Mouse (Mus musculus) heart, adult 10 weeks (tissue): Measurements from ENCODE around the gene Ganab. TPM values are rescaled to one million over a fixed set of nuclear protein-coding genes. Genes with fewer than 3 reads are reported as not detected.

Source experiments
- polyA plus RNA-seq: library from polyadenylated mRNA; stranded (reverse); fragments of 350-450 nt; fragmentation: Illumina TruSeq; extraction: RNeasy Lipid Tissue Mini Kit (QIAGEN cat#74804); gene quantifications from one replicate; pipeline ENCODE4 v1.2.3, GENCODE M21; 2014; ENCODE audit warnings: low read depth, low replicate concordance

The Ganab gene
- 55.4 TPM for polyA plus RNA-seq

DNA sequence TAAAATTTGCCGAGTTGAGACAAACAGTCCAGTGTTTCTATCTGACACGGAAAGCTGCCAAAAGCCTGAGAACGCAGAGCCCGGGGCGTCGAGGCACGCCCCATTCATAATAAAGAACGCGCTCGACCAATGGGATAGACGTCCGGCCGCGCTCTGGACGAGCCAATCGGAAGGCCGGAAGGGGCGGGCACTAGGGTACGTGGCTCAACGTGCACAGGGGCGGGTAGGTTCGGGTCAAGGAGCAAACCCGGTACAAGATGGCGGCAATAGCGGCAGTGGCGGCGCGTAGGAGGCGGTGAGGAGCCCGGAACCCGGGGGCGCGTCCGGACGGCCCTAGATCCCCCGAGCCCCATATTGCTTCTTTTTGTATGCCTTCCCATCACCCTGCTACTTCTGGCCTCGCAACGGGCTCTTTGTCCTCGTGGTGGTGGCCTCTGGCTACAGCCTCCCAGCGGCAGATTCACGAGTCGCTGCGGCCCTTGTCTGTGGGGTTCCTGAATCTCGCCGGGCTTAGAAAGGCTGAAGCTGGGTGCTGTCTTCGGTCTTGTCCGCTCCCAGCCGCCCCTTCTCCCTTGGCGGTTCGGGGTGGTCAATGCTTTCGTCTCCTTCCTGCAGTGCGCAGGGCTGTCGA is at the start of gene Ganab:
Ganab (plus strand) TSS at position 207 of the 631 bp plus-strand sequence.

DNA sequence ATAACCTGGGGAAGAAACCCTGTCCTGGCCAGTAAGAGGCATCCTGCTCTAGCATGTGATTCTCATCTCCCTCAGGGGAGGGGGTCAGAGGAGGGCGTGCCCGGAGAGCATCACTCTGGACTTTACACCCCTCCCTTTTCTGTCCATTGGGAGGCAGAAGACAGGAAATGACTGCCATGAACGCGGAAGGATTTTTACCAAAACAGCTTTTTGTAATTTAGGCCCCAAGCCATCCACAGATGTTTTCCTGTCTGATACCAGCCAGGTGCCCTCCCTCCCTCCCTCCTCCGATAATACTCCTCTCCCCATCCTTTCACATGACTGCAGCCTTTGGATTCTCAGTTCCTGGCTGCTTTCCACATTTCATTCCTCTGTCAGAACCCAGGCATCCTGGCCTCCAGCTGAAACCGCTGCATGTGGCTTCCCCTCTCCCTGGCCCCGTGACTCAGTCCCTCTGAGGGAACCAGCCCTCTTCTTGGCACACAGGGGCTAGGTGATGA is 47.4 kb upstream of the Ganab start, which contains the start of gene Lrrn4cl:
Lrrn4cl (plus strand) TSS at position 367 of the 500 bp plus-strand sequence.

GRCm38 (mm10) chr19:8871267-8872186 is 26.3 kb upstream of the Ganab start, which contains the start of gene Ubxn1:
TSS of gene Ubxn1 (plus strand) at chr19:8871496.

DNA sequence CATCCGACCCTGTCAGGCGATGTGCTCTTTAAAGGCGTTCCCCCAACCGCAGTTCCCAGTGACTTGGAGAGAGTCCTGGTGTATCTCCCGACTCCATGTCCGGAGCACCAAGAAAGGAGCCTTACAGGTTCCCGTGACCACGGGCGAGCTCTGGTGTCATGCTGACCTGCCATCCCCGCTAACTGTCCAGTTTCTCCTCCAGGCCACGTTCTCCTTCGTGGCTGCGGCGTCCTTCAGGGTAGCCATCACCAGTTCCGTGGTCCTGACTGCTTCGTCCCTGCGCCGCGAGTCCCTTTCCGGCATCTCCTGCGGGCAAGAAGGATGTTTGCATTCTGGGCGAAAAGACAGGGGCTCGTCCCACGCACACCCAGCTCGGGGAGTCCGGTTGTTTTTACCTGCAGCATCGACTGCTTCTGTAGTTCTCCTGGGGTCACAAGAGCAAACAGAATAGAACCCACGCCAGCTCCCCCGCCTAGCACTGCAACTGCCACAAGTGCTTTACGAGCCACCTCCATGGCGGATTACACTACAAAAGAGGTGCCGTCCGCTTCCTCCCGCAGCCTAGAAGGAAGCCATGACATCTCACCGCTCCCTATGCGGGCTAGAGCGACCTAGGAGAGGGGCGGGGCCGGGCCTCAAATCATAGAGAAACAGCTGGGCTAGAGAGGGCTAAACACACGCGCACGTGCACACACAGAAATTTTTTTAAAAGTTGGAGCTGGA is 17.4 kb upstream of the Ganab start, which contains the start of gene Uqcc3:
Uqcc3 (minus strand) TSS at position 613 of the 723 bp plus-strand sequence.

GRCm38 (mm10) chr19:8883616-8884015 is 14.3 kb upstream of the Ganab start, which contains the start of the genes Lbhd1 and Gm49403:
TSS of gene Lbhd1 (plus strand) at chr19:8883732.
TSS of gene Gm49403 (plus strand) at chr19:8883930.

GRCm38 (mm10) chr19:8888511-8889385 is 9.1 kb upstream of the Ganab start, which contains the start of the genes 1810009A15Rik and Gm49416:
TSS of gene 1810009A15Rik (plus strand) at chr19:8888853.
TSS of gene Gm49416 (plus strand) at chr19:8888926.

GRCm38 (mm10) chr19:8892829-8893766 is 4.8 kb upstream of the Ganab start, which contains the start of gene Ints5:
TSS of gene Ints5 (plus strand) at chr19:8893005.

DNA sequence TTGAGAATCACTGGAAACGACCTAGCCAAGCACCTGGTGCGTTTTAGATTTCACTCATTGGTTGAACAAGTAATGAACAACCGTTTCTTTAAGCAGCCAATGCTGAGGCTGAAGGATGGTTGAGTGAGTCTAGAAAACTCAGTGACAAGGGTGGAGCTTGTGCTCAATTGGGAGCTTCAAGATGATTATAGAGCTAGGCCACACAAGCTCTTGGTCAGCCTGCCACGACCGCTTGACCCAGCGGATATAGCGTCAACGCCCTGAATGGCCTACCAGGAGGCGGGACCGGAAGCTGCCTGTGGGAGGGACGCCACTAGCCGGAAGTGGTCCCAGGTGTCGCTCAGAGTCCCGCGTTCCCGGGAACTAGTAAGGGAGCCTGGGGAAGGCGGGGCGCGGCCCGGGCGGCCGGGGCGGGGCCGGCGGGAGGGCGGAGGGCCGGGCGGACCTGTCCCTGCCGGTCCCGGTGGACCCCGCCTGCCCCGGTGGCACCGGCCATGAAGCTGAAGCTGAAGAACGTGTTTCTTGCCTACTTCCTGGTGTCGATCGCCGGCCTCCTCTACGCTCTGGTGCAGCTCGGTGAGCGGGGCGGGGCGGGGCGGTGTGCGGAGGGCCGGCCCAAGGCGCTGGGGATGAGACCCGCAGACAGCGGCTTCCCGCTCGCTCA is 22.3 kb downstream of the Ganab start, which contains the start of gene B3gat3:
B3gat3 (plus strand) TSS at position 302 of the 664 bp plus-strand sequence.

GRCm38 (mm10) chr19:8929224-8930088 is 31.6 kb downstream of the Ganab start, which contains the start of the genes Rom1 and Eml3:
TSS of gene Rom1 (minus strand) at chr19:8929356.
TSS of gene Eml3 (plus strand) at chr19:8929552.

GRCm38 (mm10) chr19:8941515-8942217 is 43.8 kb downstream of the Ganab start, which contains the start of gene Mta2:
TSS of gene Mta2 (plus strand) at chr19:8941875.

GRCm38 (mm10) chr19:8953135-8954039 is 55.5 kb downstream of the Ganab start, which contains the start of gene Tut1:
TSS of gene Tut1 (plus strand) at chr19:8953847.

Other genes with a start within 250 kb of the Ganab start
- gene Chrm1, start 234.3 kb upstream of the Ganab start, polyA plus RNA-seq, result not detected
- gene Slc3a2, start 174.7 kb upstream of the Ganab start, polyA plus RNA-seq, result 53.3 TPM
- 21.9 TPM for gene Wdr74, start 162.2 kb upstream of the Ganab start, polyA plus RNA-seq
- gene 1700092M07Rik, start 157.4 kb upstream of the Ganab start, polyA plus RNA-seq, result not detected
- 51.6 TPM for gene Stx5a, start 156.7 kb upstream of the Ganab start, polyA plus RNA-seq
- gene Nxf1, start 141.0 kb upstream of the Ganab start, polyA plus RNA-seq, result 80.9 TPM
- 132 TPM for gene Tmem223, start 127.1 kb upstream of the Ganab start, polyA plus RNA-seq
- 18.0 TPM for gene Tmem179b, start 123.6 kb upstream of the Ganab start, polyA plus RNA-seq
- 4.8 TPM for gene Taf6l, start 111.7 kb upstream of the Ganab start, polyA plus RNA-seq
- 84.7 TPM for gene Polr2g, start 99.5 kb upstream of the Ganab start, polyA plus RNA-seq
- gene Zbtb3, start 95.5 kb upstream of the Ganab start, polyA plus RNA-seq, result 1.9 TPM
- 19.7 TPM for gene Ttc9c, start 78.7 kb upstream of the Ganab start, polyA plus RNA-seq
- gene Hnrnpul2, start 78.1 kb upstream of the Ganab start, polyA plus RNA-seq, result 53.1 TPM
- not detected for gene AC129217.1, start 68.3 kb upstream of the Ganab start, polyA plus RNA-seq
- 28.4 TPM for gene Bscl2, start 60.6 kb upstream of the Ganab start, polyA plus RNA-seq
- not detected for gene Gng3, start 58.9 kb upstream of the Ganab start, polyA plus RNA-seq
- gene Lrrn4cl, start 47.3 kb upstream of the Ganab start, polyA plus RNA-seq, result 3.0 TPM
- gene Ubxn1, start 26.6 kb upstream of the Ganab start, polyA plus RNA-seq, result 129 TPM
- 58.9 TPM for gene Uqcc3, start 17.1 kb upstream of the Ganab start, polyA plus RNA-seq
- gene Lbhd1, start 14.3 kb upstream of the Ganab start, polyA plus RNA-seq, result 0.76 TPM
- not detected for gene Gm49403, start 14.1 kb upstream of the Ganab start, polyA plus RNA-seq
- 33.7 TPM for gene 1810009A15Rik, start 9.2 kb upstream of the Ganab start, polyA plus RNA-seq
- not detected for gene Gm49416, start 9.1 kb upstream of the Ganab start, polyA plus RNA-seq
- 8.8 TPM for gene Ints5, start 5.1 kb upstream of the Ganab start, polyA plus RNA-seq
- 39.6 TPM for gene B3gat3, start 22.3 kb downstream of the Ganab start, polyA plus RNA-seq
- 19.5 TPM for gene Rom1, start 31.3 kb downstream of the Ganab start, polyA plus RNA-seq
- gene Eml3, start 31.5 kb downstream of the Ganab start, polyA plus RNA-seq, result 11.8 TPM
- 34.6 TPM for gene Mta2, start 43.8 kb downstream of the Ganab start, polyA plus RNA-seq
- gene Tut1, start 55.8 kb downstream of the Ganab start, polyA plus RNA-seq, result 9.8 TPM
- 285 TPM for gene Eef1g, start 69.0 kb downstream of the Ganab start, polyA plus RNA-seq
- gene Ahnak, start 91.2 kb downstream of the Ganab start, polyA plus RNA-seq, result 84.3 TPM
- not detected for gene Scgb1a1, start 189.9 kb downstream of the Ganab start, polyA plus RNA-seq
- 31.3 TPM for gene Asrgl1, start 237.6 kb downstream of the Ganab start, polyA plus RNA-seq